9 mouse cellular contexts compared by ENCODE assay signal in the genomic region with DNA sequence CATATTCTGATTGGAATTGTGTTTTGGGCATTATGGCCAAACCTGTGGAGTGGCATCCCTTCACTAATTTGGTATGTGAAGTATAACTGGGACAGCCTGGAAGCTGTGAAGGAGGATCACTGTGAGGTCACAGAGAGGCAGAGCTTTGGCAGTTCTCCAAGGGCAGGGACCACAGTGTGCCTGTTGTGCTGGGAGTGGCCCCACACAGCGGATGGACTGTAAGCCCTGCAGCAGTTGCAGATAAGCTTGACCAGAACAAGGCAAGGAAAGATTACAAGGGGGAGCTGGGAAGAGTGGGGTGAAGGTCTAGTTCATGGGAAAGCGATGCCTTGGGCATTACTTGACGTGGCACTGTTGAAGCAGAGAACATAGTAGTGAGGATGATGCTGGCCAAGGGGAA. TPM values are rescaled to one million over a fixed set of nuclear protein-coding genes. Genes with fewer than 3 reads are reported as not detected.
DNase-seq lines count a peak whose midpoint lies in the region; ATAC-seq and TF ChIP-seq lines count a peak whose summit lies in the region.
"Had no signal": no experiment of that assay in that cellular context is flagged by ENCODE, and none has a peak within 500 bp of the region (broad histone marks: within the 10 kb centered on the region; RNA-seq: fewer than 3 reads in every experiment).

No protein-coding gene starts in this region.

- no peak overlapping the region for H3K4me3 ChIP-seq in MEL (ENCODE audit: control insufficient read depth in 1 of 2, insufficient read depth in 1 of 2, low read depth in 2 of 2, low read length in 2 of 2)
- H3K4me3 ChIP-seq in intestine, embryonic 14.5 days (ENCODE audit: low read depth, low read length): no peak overlapping the region
- H3K4me3 ChIP-seq in lung, adult 2 months (replicated peaks; ENCODE audit: extremely low read depth, low read depth, low read length): no peak overlapping the region
- H3K4me3 ChIP-seq: limb, embryonic 12.5 days had no signal

- TF ChIP-seq RAD21 in MEL (IDR thresholded peaks at IDR 0.05; ENCODE audit: low read depth, low read length): no peak

- no peak overlapping the region for H3K9ac ChIP-seq in MEL (ENCODE audit: control insufficient read depth, low read depth, low read length, poor library complexity, severe bottlenecking)
- H3K9ac ChIP-seq in intestine, embryonic 14.5 days (ENCODE audit: low read length): no peak overlapping the region
- H3K9ac ChIP-seq: limb, embryonic 12.5 days had no signal

- no peak for TF ChIP-seq CTCF in MEL (IDR thresholded peaks at IDR 0.05 in 2 of 3, conservative IDR thresholded peaks at IDR 0.05 in 1 of 3; ENCODE audit: control insufficient read depth in 1 of 3, insufficient read depth in 1 of 3, low read depth in 2 of 3, low read length in 3 of 3, poor library complexity in 1 of 3, severe bottlenecking in 1 of 3)
- TF ChIP-seq CTCF in lung, adult 2 months (IDR thresholded peaks at IDR 0.05; ENCODE audit: insufficient read depth, low read length): no peak

- H3K4me1 ChIP-seq in MEL (ENCODE audit: control insufficient read depth in 1 of 2, insufficient read depth in 2 of 2, low read length in 2 of 2): peaks cover 8 to 31% of the 10 kb centered on the region in 2 experiments
- H3K4me1 ChIP-seq in intestine, embryonic 14.5 days (replicated peaks; ENCODE audit: control insufficient read depth, insufficient read depth, low read length): peaks cover 29% of the 10 kb centered on the region
- H3K4me1 ChIP-seq in lung, adult 2 months (ENCODE audit: control insufficient read depth, insufficient read depth, low read length): peaks cover 9% of the 10 kb centered on the region; the same call in 1 of the 2 replicates

- H3K79me2 ChIP-seq in MEL (ENCODE audit: control insufficient read depth, insufficient read depth, low read length, poor library complexity): peaks cover 48% of the 10 kb centered on the region

- ATAC-seq in intestine, embryonic 14.5 days (replicated peaks; ENCODE audit: low FRiP score, low TSS enrichment, low read depth): 0 out of 2 replicates have a peak, but pooled peaks have one; percentile 7
- ATAC-seq in activated CD4-positive, CD25-positive, alpha-beta regulatory T cell, adult 4 months: no peak

- DNase-seq in embryo, embryonic 10 days (ENCODE audit: low spot score): peak; percentile 13
- no peak for DNase-seq in embryo, embryonic 9.5 days (ENCODE audit: extremely low spot score)
- DNase-seq in MEL (ENCODE audit: low read depth, low spot score): peak; percentile 78
- peak; percentile 78 for DNase-seq in gastrocnemius, adult 18-20 months (ENCODE audit: low spot score)
- peak; percentile 57 for DNase-seq in intestine, embryonic 14.5 days (ENCODE audit: low spot score)
- peak; percentile 48 for DNase-seq in lung, adult 2 months
- DNase-seq in testis, postnatal 14 days (ENCODE audit: low spot score): peak; percentile 89

- no peaks in the 10 kb centered on the region for H3K27me3 ChIP-seq in MEL (ENCODE audit: control insufficient read depth in 1 of 2, insufficient read depth in 2 of 2, low read length in 2 of 2)
- H3K27me3 ChIP-seq in intestine, embryonic 14.5 days (replicated peaks; ENCODE audit: control insufficient read depth, insufficient read depth, low read length): no peaks in the 10 kb centered on the region
- H3K27me3 ChIP-seq: limb, embryonic 12.5 days had no signal

- peak; percentile 68 to 80 for TF ChIP-seq EP300 in MEL (IDR thresholded peaks at IDR 0.05; ENCODE audit: low read depth in 1 of 2, low read length in 2 of 2)

- 52% methylated on average over 3 of the region's 3 CpGs for WGBS in intestine, embryonic 14.5 days
- 26% methylated on average over 3 of the region's 3 CpGs for WGBS in lung, adult 2 months

- H3K36me3 ChIP-seq in MEL (ENCODE audit: control insufficient read depth in 1 of 2, insufficient read depth in 2 of 2, low read length in 2 of 2): peaks cover 17 to 38% of the 10 kb centered on the region in 2 experiments
- peaks cover 46% of the 10 kb centered on the region for H3K36me3 ChIP-seq in intestine, embryonic 14.5 days (ENCODE audit: control insufficient read depth, insufficient read depth, low read length)

- no peaks in the 10 kb centered on the region for H3K9me3 ChIP-seq in MEL (replicated peaks; ENCODE audit: insufficient read depth, low read length)
- no peaks in the 10 kb centered on the region for H3K9me3 ChIP-seq in intestine, embryonic 14.5 days (ENCODE audit: control insufficient read depth, low read length)
- H3K9me3 ChIP-seq: limb, embryonic 12.5 days had no signal

- TF ChIP-seq POLR2A in MEL (IDR thresholded peaks at IDR 0.05; ENCODE audit: control insufficient read depth in 1 of 2, insufficient read depth in 1 of 2, low read depth in 1 of 2, low read length in 2 of 2, poor library complexity in 1 of 2): no peak
- no peak for TF ChIP-seq POLR2A in lung, adult 2 months (IDR thresholded peaks at IDR 0.05; ENCODE audit: borderline replicate concordance, extremely low read depth, low read depth, low read length)

- H3K27ac ChIP-seq in MEL (ENCODE audit: control insufficient read depth, low read depth, low read length): no peak overlapping the region
- no peak overlapping the region for H3K27ac ChIP-seq in intestine, embryonic 14.5 days (ENCODE audit: low read depth)
- H3K27ac ChIP-seq: limb, embryonic 12.5 days had no signal

- no peak overlapping the region for H3K4me2 ChIP-seq in intestine, embryonic 14.5 days (ENCODE audit: low read length)
- H3K4me2 ChIP-seq: limb, embryonic 12.5 days had no signal

TF ChIP-seq in MEL, 35 proteins besides CTCF, POLR2A, EP300 and RAD21:
- TF ChIP-seq TCF12 (IDR thresholded peaks at IDR 0.05; ENCODE audit: low read depth, low read length) (peak; percentile 74), RCOR1 (IDR thresholded peaks at IDR 0.05; ENCODE audit: low read depth, low read length) (peak; percentile 44; the same call in 1 of the 2 replicates), GATA1 (IDR thresholded peaks at IDR 0.05; ENCODE audit: low read depth, low read length) (peak; percentile 61), MAZ (IDR thresholded peaks at IDR 0.05; ENCODE audit: low read depth, low read length) (0 out of 2 replicates have a peak, but pooled peaks have one; percentile 28), ETS1 (IDR thresholded peaks at IDR 0.05; ENCODE audit: low read depth, low read length) (peak; percentile 57; the same call in 1 of the 2 replicates), POLR2AphosphoS5 (IDR thresholded peaks at IDR 0.05; ENCODE audit: borderline replicate concordance, low read depth, low read length) (no peak), USF1 (IDR thresholded peaks at IDR 0.05; ENCODE audit: low read depth, low read length) (0 out of 2 replicates have a peak, but pooled peaks have one; percentile 8), TAL1 (IDR thresholded peaks at IDR 0.05; ENCODE audit: low read length) (peak; percentile 79), USF2 (IDR thresholded peaks at IDR 0.05; ENCODE audit: borderline replicate concordance in 1 of 2, insufficient read depth in 1 of 2, low read depth in 1 of 2, low read length in 2 of 2) (no peak), NELFE (IDR thresholded peaks at IDR 0.05; ENCODE audit: low read depth, low read length) (no peak), HCFC1 (IDR thresholded peaks at IDR 0.05; ENCODE audit: low read depth, low read length) (no peak), ELF1 (IDR thresholded peaks at IDR 0.05; ENCODE audit: low read depth, low read length) (no peak), MXI1 (IDR thresholded peaks at IDR 0.05; ENCODE audit: low read depth, low read length) (peak; percentile 32; the same call in 1 of the 2 replicates), SIN3A (IDR thresholded peaks at IDR 0.05; ENCODE audit: low read length) (peak; percentile 66; the same call in 1 of the 2 replicates)

RNA-seq across cellular contexts. Expression of gene Sec23ip, which starts 4.0 kb away (rescaled TPM):
- 20.7 and 21.2 TPM in 2 replicates for total RNA-seq in MEL (2012; rRNA removed)
- 10 to 100 TPM in 1 of 2 experiments, not detected in 1; 43.7 TPM for polyA plus RNA-seq in MEL (2012; ENCODE audit: insufficient read depth in 1 of 2, insufficient read length in 2 of 2, low read depth in 1 of 2, low replicate concordance in 2 of 2, missing spikeins in 1 of 2)
- total RNA-seq in gastrocnemius, adult 18-20 months (2021): 10 to 100 TPM; 17.5 to 18.3 TPM
- polyA plus RNA-seq in intestine, embryonic 14.5 days (2014; fragmentation: Nextera tagmentation; extraction: Ambion mirVana): 34.0 and 35.3 TPM in 2 replicates
- 19.3 and 24.3 TPM in 2 replicates for polyA plus RNA-seq in lung, adult 2 months (2012; rRNA removed)
- polyA plus RNA-seq in activated CD4-positive, CD25-positive, alpha-beta regulatory T cell, adult 4 months (2017; shearing (Covaris generic)): 10 to 100 TPM; 29.9 to 34.2 TPM

RNA-seq across cellular contexts. Expression of gene Mcmbp, which starts 8.5 kb away (rescaled TPM):
- total RNA-seq in MEL (2012; rRNA removed): 44.6 and 49.3 TPM in 2 replicates
- polyA plus RNA-seq in MEL (2012; ENCODE audit: insufficient read depth in 1 of 2, insufficient read length in 2 of 2, low read depth in 1 of 2, low replicate concordance in 2 of 2, missing spikeins in 1 of 2): 10 to 100 TPM in 1 of 2 experiments, not detected in 1; 91.1 TPM
- 10 to 100 TPM; 15.2 to 16.5 TPM for total RNA-seq in gastrocnemius, adult 18-20 months (2021)
- polyA plus RNA-seq in intestine, embryonic 14.5 days (2014; fragmentation: Nextera tagmentation; extraction: Ambion mirVana): 71.6 and 75.0 TPM in 2 replicates
- polyA plus RNA-seq in lung, adult 2 months (2012; rRNA removed): 31.1 and 32.5 TPM in 2 replicates
- 10 to 100 TPM; 64.4 to 86.7 TPM for polyA plus RNA-seq in activated CD4-positive, CD25-positive, alpha-beta regulatory T cell, adult 4 months (2017; shearing (Covaris generic))
